In the genomic region with DNA sequence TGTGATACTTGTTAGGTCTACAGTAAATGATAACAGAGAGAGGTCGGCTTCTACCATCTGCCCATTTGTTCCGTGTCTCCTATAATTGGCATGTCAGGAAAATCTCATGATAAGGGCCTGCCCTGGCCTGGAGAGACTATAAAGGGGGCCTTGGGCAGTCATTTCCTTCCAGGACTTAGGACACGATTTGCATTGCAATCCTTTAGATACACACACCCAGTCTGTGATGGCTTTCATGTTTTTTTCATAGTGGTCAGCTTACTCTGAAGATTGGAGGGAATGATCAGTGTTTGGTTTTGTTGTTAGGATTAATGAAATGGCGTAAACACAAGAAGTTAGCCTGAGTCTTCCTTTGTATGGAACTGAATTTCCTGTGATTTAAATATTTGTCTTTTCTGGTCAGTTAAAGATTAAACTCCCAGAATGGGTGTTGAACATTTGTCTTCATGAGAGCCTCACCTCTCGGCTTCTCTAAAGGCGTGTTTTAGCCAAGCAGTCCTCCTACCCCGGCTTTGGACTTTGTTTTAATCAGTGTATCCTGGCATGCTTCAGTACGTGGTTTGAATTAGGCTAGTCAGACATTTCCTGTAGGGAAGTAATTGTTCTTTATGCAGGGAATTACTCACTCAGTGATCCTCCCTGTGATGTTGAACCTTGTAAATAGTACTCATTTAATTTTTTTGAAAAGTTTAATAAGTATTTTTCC, we compare ENCODE assay signal across 9 mouse cellular contexts.
DNase-seq lines count a peak whose midpoint lies in the region; ATAC-seq and TF ChIP-seq lines count a peak whose summit lies in the region.
"Had no signal": no experiment of that assay in that cellular context is flagged by ENCODE, and none has a peak within 500 bp of the region (broad histone marks: within the 10 kb centered on the region; RNA-seq: fewer than 3 reads in every experiment).

No protein-coding gene starts in this region.

- peak overlapping the region; percentile 48; the same call in 1 of the 2 replicates for H3K27ac ChIP-seq in forebrain, embryonic 12.5 days
- no peak overlapping the region for H3K27ac ChIP-seq in forebrain, embryonic 16.5 days (ENCODE audit: low read length)
- peak overlapping the region; percentile 84 for H3K27ac ChIP-seq in intestine, embryonic 14.5 days (ENCODE audit: low read depth)
- H3K27ac ChIP-seq in liver, postnatal 0 days (ENCODE audit: low read depth), result peak overlapping the region; percentile 70

- 19% methylated on average over 8 of the region's 8 CpGs for WGBS in forebrain, embryonic 12.5 days
- 15% methylated on average over 8 of the region's 8 CpGs for WGBS in forebrain, embryonic 16.5 days
- 10% methylated on average over 8 of the region's 8 CpGs for WGBS in intestine, embryonic 14.5 days
- WGBS in liver, postnatal 0 days (ENCODE audit: insufficient replicate concordance), result 27% methylated on average over 8 of the region's 8 CpGs

- no peak for ATAC-seq in forebrain, embryonic 12.5 days (ENCODE audit: low FRiP score)
- ATAC-seq in forebrain, embryonic 16.5 days, result no peak
- peak; percentile 78 for ATAC-seq in intestine, embryonic 14.5 days (replicated peaks; ENCODE audit: low FRiP score, low TSS enrichment, low read depth)
- ATAC-seq in liver, postnatal 0 days, result peak; percentile 52; the same call in 1 of the 2 replicates

- H3K9me3 ChIP-seq in forebrain, embryonic 12.5 days, result no peaks in the 10 kb centered on the region
- no peaks in the 10 kb centered on the region for H3K9me3 ChIP-seq in forebrain, embryonic 16.5 days (ENCODE audit: control insufficient read depth, low read length)
- no peaks in the 10 kb centered on the region for H3K9me3 ChIP-seq in intestine, embryonic 14.5 days (ENCODE audit: control insufficient read depth, low read length)
- no peaks in the 10 kb centered on the region for H3K9me3 ChIP-seq in liver, postnatal 0 days (ENCODE audit: low read length)

- peaks cover 25% of the 10 kb centered on the region for H3K4me1 ChIP-seq in forebrain, embryonic 12.5 days
- H3K4me1 ChIP-seq in forebrain, embryonic 16.5 days (replicated peaks; ENCODE audit: control insufficient read depth, insufficient read depth, low read length), result peaks cover 14% of the 10 kb centered on the region
- peaks cover 23% of the 10 kb centered on the region for H3K4me1 ChIP-seq in intestine, embryonic 14.5 days (replicated peaks; ENCODE audit: control insufficient read depth, insufficient read depth, low read length)
- H3K4me1 ChIP-seq in liver, postnatal 0 days (ENCODE audit: insufficient read depth), result peaks cover 6% of the 10 kb centered on the region

- no peak for TF ChIP-seq CTCF in liver, postnatal 0 days (IDR thresholded peaks at IDR 0.05; ENCODE audit: low read depth)

- H3K36me3 ChIP-seq in forebrain, embryonic 12.5 days (replicated peaks), result no peaks in the 10 kb centered on the region
- no peaks in the 10 kb centered on the region for H3K36me3 ChIP-seq in forebrain, embryonic 16.5 days (ENCODE audit: control insufficient read depth, insufficient read depth)
- no peaks in the 10 kb centered on the region for H3K36me3 ChIP-seq in intestine, embryonic 14.5 days (ENCODE audit: control insufficient read depth, insufficient read depth, low read length)
- no peaks in the 10 kb centered on the region for H3K36me3 ChIP-seq in liver, postnatal 0 days (replicated peaks; ENCODE audit: insufficient read depth, low read length)

- DNase-seq in 416B (ENCODE audit: low read depth), result peak; percentile 25
- DNase-seq in intestine, embryonic 14.5 days (ENCODE audit: low spot score), result peak; percentile 61
- no peak for DNase-seq in liver, postnatal 0 days
- DNase-seq in left cerebral cortex, postnatal 25 days (ENCODE audit: low spot score in 2 of 2), result no peak
- DNase-seq in layer of hippocampus, adult 9-11 months, result no peak
- DNase-seq in thymus, postnatal 10 days (ENCODE audit: low spot score in 2 of 2), result no peak
- DNase-seq: adrenal gland, postnatal 10 days had no signal

- no peak overlapping the region for H3K9ac ChIP-seq in forebrain, embryonic 12.5 days
- no peak overlapping the region for H3K9ac ChIP-seq in forebrain, embryonic 16.5 days (replicated peaks; ENCODE audit: low read depth, low read length)
- H3K9ac ChIP-seq in intestine, embryonic 14.5 days (ENCODE audit: low read length), result no peak overlapping the region
- no peak overlapping the region for H3K9ac ChIP-seq in liver, postnatal 0 days (replicated peaks)

- H3K4me2 ChIP-seq in forebrain, embryonic 12.5 days, result no peak overlapping the region
- H3K4me2 ChIP-seq in forebrain, embryonic 16.5 days (ENCODE audit: low read length), result no peak overlapping the region
- H3K4me2 ChIP-seq in intestine, embryonic 14.5 days (ENCODE audit: low read length), result peak overlapping the region; percentile 34
- H3K4me2 ChIP-seq in liver, postnatal 0 days (ENCODE audit: low read depth, low read length), result peak overlapping the region; percentile 48

- TF ChIP-seq EP300 in liver, postnatal 0 days (IDR thresholded peaks at IDR 0.05; ENCODE audit: low read depth), result no peak

- no peak overlapping the region for H3K4me3 ChIP-seq in forebrain, embryonic 12.5 days (replicated peaks)
- H3K4me3 ChIP-seq in forebrain, embryonic 16.5 days (replicated peaks; ENCODE audit: low read length), result no peak overlapping the region
- H3K4me3 ChIP-seq in intestine, embryonic 14.5 days (ENCODE audit: low read depth, low read length), result no peak overlapping the region
- H3K4me3 ChIP-seq in liver, postnatal 0 days (ENCODE audit: low read depth, low read length), result no peak overlapping the region

- H3K27me3 ChIP-seq in forebrain, embryonic 12.5 days, result no peaks in the 10 kb centered on the region
- no peaks in the 10 kb centered on the region for H3K27me3 ChIP-seq in forebrain, embryonic 16.5 days (replicated peaks; ENCODE audit: control insufficient read depth, insufficient read depth, low read length)
- H3K27me3 ChIP-seq in intestine, embryonic 14.5 days (replicated peaks; ENCODE audit: control insufficient read depth, insufficient read depth, low read length), result no peaks in the 10 kb centered on the region
- H3K27me3 ChIP-seq in liver, postnatal 0 days (ENCODE audit: insufficient read depth, low read length), result no peaks in the 10 kb centered on the region

- intact Hi-C loops in left cerebral cortex, postnatal 25 days (cut with DNase I), result no loop called here

Comparison
In these comparisons a context has a peak if more than half of its experiments do, and no peak if none do; other contexts are left out.
1. ATAC-seq: peak in intestine, embryonic 14.5 days (single experiment) and liver, postnatal 0 days (single experiment); none in forebrain, embryonic 12.5 days (single experiment) and forebrain, embryonic 16.5 days (single experiment).
2. H3K4me2 ChIP-seq: peak in intestine, embryonic 14.5 days (single experiment) and liver, postnatal 0 days (single experiment); none in forebrain, embryonic 12.5 days (single experiment) and forebrain, embryonic 16.5 days (single experiment).
3. DNase-seq: peak in 416B (single experiment) and intestine, embryonic 14.5 days (single experiment); none in liver, postnatal 0 days (single experiment), left cerebral cortex, postnatal 25 days (0 of 2), layer of hippocampus, adult 9-11 months (single experiment) and thymus, postnatal 10 days (0 of 2).